Mouse (Mus musculus) kidney, postnatal 0 days (tissue): ENCODE data around the gene Cmtm8. TPM values are rescaled to one million over a fixed set of nuclear protein-coding genes. Genes with fewer than 3 reads are reported as not detected.
A peak's percentile ranks its signal among the peaks of the same experiment; 100 is the strongest.

Source experiments
- ATAC-seq: fragments of 200-750 bp; cut with Nextera tagmentation; replicated peaks from 2 replicates; pipeline ENCODE4 v1.8.0; 2017; ENCODE audit warnings: low read depth, moderate number of reproducible peaks, moderate TSS enrichment, moderate library complexity; ENCODE audit not compliant: low FRiP score
- DNase-seq: peaks from one replicate; pipeline ENCODE4 v3.0.0-alpha.2; 2016; ENCODE audit warnings: low spot score
- H3K27ac ChIP-seq: fragments of 300-500 bp; sonication (generic); 2 replicates; pipeline ENCODE4 v1.5.1; 2014; ENCODE audit warnings: mild to moderate bottlenecking
- H3K27me3 ChIP-seq: fragments of 300-500 bp; sonication (generic); 2 replicates; pipeline ENCODE4 v1.6.1; 2014; ENCODE audit warnings: low read length, mixed read lengths; ENCODE audit not compliant: insufficient read depth
- H3K36me3 ChIP-seq: fragments of 300-500 bp; sonication (generic); 2 replicates; pipeline ENCODE4 v1.6.1; 2014; ENCODE audit warnings: low read length, mixed read lengths; ENCODE audit not compliant: insufficient read depth
- H3K4me1 ChIP-seq: fragments of 300-500 bp; sonication (generic); replicated peaks from 2 replicates; pipeline ENCODE4 v1.6.1; 2014; ENCODE audit warnings: antibody characterized with exemption, low read length, mixed read lengths; ENCODE audit not compliant: insufficient read depth
- H3K4me2 ChIP-seq: fragments of 300-500 bp; sonication (generic); 2 replicates; pipeline ENCODE4 v1.6.1; 2014; ENCODE audit warnings: mild to moderate bottlenecking, low read length, moderate library complexity, mixed read lengths
- H3K4me3 ChIP-seq: fragments of 300-500 bp; sonication (generic); replicated peaks from 2 replicates; pipeline ENCODE4 v1.5.1; 2014; ENCODE audit warnings: low read depth, low read length
- H3K9ac ChIP-seq: fragments of 300-500 bp; sonication (generic); 2 replicates; pipeline ENCODE4 v1.6.1; 2014; ENCODE audit warnings: low read depth, low read length
- H3K9me3 ChIP-seq: fragments of 300-500 bp; sonication (generic); replicated peaks from 2 replicates; pipeline ENCODE4 v1.6.1; 2016; ENCODE audit warnings: low read length, inconsistent platforms, mixed read lengths
- CTCF ChIP-seq: IDR thresholded peaks from 2 replicates; pipeline ENCODE4 v1.5.1; 2016; ENCODE audit warnings: antibody characterized with exemption, low read depth, mild to moderate bottlenecking, moderate library complexity
- WGBS: fragments of 180-500 bp; shearing (Covaris S2); extraction: QIAGEN DNeasy Blood & Tissue Kit; methylation state at CpG from one replicate; pipeline ENCODE4 v1.1.7; 2014; 5-methylcytosine and 5-hydroxymethylcytosine counted together
- polyA plus RNA-seq: library from polyadenylated mRNA; unstranded; fragments of >200 nt; fragmentation: Nextera tagmentation; extraction: Ambion mirVana; gene quantifications from 2 replicates; pipeline ENCODE4 v1.2.1, GENCODE M21; 2015

Gene Cmtm8
- polyA plus RNA-seq, 1 experiment from 2014 or later = 54.6 TPM

DNA sequence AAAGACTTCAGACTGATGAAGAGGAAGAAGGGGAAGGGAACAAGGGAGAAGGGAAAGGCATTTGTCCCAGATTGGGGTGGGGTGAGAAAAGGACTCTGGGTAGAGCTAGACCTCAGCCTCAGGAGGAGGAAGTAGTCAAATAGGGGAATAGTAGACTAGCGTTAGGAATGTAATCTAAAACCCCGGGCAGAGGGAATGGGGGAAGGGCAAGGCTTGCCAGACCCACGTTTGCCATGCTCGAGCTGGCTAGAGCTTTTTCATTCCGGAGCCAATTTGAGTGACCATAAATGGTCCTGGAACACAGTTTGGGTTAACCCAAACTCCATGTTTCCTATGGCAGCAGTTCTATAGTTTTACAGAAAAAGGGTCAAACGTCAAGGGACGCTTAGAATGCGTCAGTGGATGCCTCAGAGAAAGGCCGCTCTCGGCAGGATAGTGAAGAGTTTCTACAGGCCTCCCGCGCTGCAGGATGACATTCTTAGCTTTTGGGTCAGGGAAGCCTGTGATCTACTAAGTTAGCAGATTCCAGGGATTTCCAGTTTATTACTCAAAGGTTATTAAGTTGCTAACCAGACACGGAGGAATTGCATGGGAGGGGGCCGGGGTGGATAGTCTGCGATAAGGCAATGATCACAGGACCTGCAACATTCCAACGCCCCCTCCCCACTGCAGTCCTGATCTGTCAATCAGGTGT lies 58.4 kb downstream of the Cmtm8 start:
- ATAC-seq (no peak), DNase-seq (no peak)
- Histone ChIP-seq H3K9me3 (no peaks in the 10 kb centered on the region), H3K27me3 (no peaks in the 10 kb centered on the region), H3K4me3 (no peak overlapping the region), H3K9ac (no peak overlapping the region), H3K27ac (no peak overlapping the region; the same call in 1 of the 2 replicates), H3K36me3 (no peaks in the 10 kb centered on the region), H3K4me1 (peaks cover 6% of the 10 kb centered on the region; the same call in 1 of the 2 replicates), H3K4me2 (0 out of 2 replicates have a peak overlapping the region, but pooled peaks have one; percentile 10)
- 15% methylated on average over 16 of the region's 16 CpGs for WGBS
- TF ChIP-seq CTCF = peak; percentile 18; the same call in 1 of the 2 replicates

DNA sequence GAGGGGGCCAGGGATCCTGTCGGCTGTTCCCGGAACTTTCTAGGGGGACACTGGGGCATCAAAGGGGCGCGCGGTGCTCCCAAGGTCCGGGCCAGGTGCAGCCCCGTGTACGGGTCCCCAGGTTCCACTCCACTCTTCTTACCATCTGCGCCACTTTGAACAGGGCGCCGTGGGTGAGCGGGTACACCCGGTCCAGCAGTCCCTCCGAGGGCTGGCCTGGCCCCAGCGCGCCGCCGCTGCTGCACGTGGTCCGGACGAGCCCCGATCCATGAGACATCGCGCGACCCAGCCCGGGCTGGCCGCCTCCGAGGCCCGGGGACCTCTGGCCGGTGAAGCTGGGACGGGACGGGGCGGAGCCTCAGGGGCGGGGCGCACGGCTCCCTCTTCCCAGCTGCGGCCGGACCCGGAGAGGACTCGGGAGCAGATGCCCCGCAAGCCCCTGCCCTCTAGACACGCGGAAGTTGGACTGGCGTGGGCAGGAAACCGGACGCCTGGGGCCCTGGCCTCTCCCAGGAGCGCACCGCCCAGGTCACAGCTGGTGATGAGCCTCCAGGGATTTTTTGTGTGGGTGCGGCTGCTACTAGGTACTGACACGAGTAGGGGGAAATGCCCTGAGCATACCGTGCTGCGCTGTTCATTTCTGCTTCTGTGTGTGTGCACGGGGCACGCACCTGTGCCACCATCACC lies 62.3 kb downstream of the Cmtm8 start, which contains the start of gene Cmtm7:
Gene Cmtm7 (minus strand): TSS at position 331 of the 687 bp plus-strand sequence.
- Histone ChIP-seq H3K4me3 (peak within 1 kb of the TSS; percentile 53), H3K27ac (peak within 1 kb of the TSS; percentile 89), H3K9ac (peak within 1 kb of the TSS; percentile 76), H3K4me2 (peak within 1 kb of the TSS; percentile 83), H3K36me3 (no peaks in the 10 kb centered on the region), H3K9me3 (no peaks in the 10 kb centered on the region), H3K27me3 (no peaks in the 10 kb centered on the region), H3K4me1 (peaks cover 6% of the 10 kb centered on the region; the same call in 1 of the 2 replicates)
- ATAC-seq = peak; percentile 89
- under 1% methylated on average over 51 of the region's 54 CpGs for WGBS
- no peak for TF ChIP-seq CTCF
- DNase-seq = peak; percentile 88

DNA sequence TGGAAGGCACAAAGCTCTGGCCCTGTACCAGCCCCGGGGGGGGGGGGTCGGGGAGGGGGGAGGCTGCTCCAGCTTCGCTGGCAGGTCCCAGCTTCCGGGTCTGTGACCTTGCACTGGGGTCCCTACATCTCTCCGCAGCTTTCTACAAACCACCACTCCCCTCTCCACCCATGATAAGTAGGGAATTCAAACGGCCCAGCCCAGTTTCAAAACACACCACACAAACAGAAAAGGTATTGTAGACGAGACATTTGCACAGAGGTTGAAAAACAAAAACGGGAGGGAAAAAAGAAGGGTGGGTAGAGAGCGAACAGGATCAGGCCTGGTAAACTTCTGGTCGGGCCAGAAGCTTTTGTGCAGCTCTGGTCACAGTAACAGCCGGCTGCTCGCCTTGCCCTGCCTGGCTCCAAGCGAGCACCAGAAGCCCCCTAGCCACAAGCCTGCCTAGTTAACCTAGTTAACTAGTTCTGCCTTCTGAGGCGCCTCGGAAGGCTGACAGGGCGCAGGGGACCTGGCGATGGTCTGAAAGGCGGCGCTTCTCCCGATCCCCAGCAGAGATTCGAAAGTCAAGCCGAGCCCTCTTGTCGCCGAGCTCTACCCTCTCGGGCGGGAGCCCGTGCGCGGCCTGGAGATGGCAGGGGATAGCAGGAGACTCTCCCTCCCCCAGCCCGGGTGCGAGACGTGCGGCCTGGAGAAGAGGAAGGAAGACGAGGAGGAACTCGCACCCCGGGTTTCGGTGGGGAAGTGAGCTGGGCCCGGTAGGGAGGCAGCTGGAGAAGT lies 63.0 kb downstream of the Cmtm8 start:
- Histone ChIP-seq H3K4me3 (peak overlapping the region; percentile 53), H3K9ac (peak overlapping the region; percentile 76), H3K9me3 (no peaks in the 10 kb centered on the region), H3K27ac (peak overlapping the region; percentile 89), H3K4me1 (peaks cover 6% of the 10 kb centered on the region; the same call in 1 of the 2 replicates), H3K36me3 (no peaks in the 10 kb centered on the region), H3K4me2 (peak overlapping the region; percentile 83), H3K27me3 (no peaks in the 10 kb centered on the region)
- ATAC-seq = 0 out of 2 replicates have a peak, but pooled peaks have one; percentile 5
- WGBS = 1% methylated on average over 35 of the region's 38 CpGs
- DNase-seq = peak; percentile 63
- TF ChIP-seq CTCF = no peak

DNA sequence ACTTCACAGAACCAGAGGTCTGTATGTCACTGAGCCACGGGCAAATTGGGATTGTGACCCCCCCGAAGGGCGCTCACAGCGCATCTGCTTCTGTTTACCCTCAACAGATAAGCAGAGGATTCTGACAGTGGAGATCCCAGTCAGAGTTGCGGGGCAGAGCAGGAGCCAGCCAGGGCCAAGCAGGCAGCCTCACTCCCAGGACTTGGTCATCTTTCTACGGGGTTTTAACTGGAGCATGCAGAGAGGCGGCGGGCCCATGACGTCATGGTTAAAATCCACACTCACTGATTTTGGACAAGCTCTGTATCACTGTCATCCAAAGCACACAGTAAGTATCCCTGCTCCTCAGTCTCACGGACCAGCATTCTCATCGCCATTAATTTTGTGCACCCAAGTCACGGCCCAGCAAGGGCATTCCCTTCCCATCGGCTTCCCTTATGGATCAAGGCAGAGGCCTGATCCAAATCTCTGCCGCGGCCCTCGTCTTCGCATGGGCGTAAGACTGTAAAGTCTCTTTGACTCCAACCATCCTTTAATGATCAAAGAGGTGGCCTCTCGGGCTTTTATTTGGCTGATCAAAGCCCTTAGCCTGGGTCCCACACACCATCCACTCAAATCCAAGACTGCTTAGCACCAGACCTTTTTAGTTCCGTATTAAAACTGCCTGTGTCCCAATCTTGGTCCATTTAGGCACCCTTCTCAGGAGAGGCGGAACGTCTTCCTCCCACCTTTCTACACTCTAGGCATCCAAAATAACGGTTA lies 63.8 kb downstream of the Cmtm8 start:
- TF ChIP-seq CTCF = no peak
- Histone ChIP-seq H3K9me3 (no peaks in the 10 kb centered on the region), H3K27me3 (no peaks in the 10 kb centered on the region), H3K36me3 (no peaks in the 10 kb centered on the region), H3K4me2 (peak overlapping the region; percentile 83), H3K27ac (peak overlapping the region; percentile 89; the same call in 1 of the 2 replicates), H3K9ac (peak overlapping the region; percentile 76; the same call in 1 of the 2 replicates), H3K4me3 (peak overlapping the region; percentile 53), H3K4me1 (no peaks in the 10 kb centered on the region; the same call in 1 of the 2 replicates)
- WGBS = 33% methylated on average over 23 of the region's 23 CpGs
- ATAC-seq = no peak
- no peak for DNase-seq

DNA sequence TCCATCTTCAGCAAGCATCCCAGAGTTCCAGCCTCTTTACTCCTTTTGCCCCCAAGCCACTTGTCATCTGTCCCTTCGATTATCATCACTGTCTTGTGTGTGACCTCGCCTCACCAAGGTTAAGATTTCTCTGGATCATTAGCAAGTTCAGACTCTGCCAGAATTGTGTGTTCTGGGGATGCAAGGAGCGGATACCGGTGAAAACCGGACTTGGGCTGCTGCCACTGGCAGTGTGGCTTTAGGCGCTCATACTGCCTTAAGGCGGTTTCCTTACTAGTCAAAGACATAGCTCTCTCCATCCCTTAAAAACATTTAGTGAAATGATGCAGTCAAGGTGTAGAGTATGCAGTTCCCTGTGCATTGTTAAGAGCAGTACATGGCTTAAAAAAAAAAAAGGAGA lies 65.1 kb downstream of the Cmtm8 start:
- Histone ChIP-seq H3K27me3 (no peaks in the 10 kb centered on the region), H3K4me1 (peaks cover 6% of the 10 kb centered on the region; the same call in 1 of the 2 replicates), H3K27ac (no peak overlapping the region), H3K4me3 (no peak overlapping the region), H3K9me3 (no peaks in the 10 kb centered on the region), H3K36me3 (no peaks in the 10 kb centered on the region), H3K9ac (no peak overlapping the region), H3K4me2 (no peak overlapping the region)
- 83% methylated on average over 7 of the region's 7 CpGs for WGBS
- no peak for TF ChIP-seq CTCF
- no peak for ATAC-seq
- DNase-seq = no peak
